In genomic region chr15:83392722-83393121, GRCm38 (mm10) we compare ENCODE assay signal across 18 mouse cellular contexts. TPM values are rescaled to one million over a fixed set of nuclear protein-coding genes. Genes with fewer than 3 reads are reported as not detected.
DNase-seq lines count a peak whose midpoint lies in the region; ATAC-seq and TF ChIP-seq lines count a peak whose summit lies in the region.
"Had no signal": no experiment of that assay in that cellular context is flagged by ENCODE, and none has a peak within 500 bp of the region (broad histone marks: within the 10 kb centered on the region; RNA-seq: fewer than 3 reads in every experiment).

No protein-coding gene starts in this region.

- no peak overlapping the region for H3K4me3 ChIP-seq in forebrain, postnatal 0 days (ENCODE audit: low read depth, low read length)
- no peak overlapping the region for H3K4me3 ChIP-seq in forebrain, embryonic 10.5 days
- H3K4me3 ChIP-seq in layer of hippocampus, adult 2 months, result no peak overlapping the region
- H3K4me3 ChIP-seq: forebrain, embryonic 12.5 days; kidney, embryonic 15.5 days; limb, embryonic 12.5 days; neural tube, embryonic 12.5 days had no signal

- no peak overlapping the region for H3K4me2 ChIP-seq in forebrain, postnatal 0 days (ENCODE audit: low read depth)
- H3K4me2 ChIP-seq: forebrain, embryonic 12.5 days; heart, embryonic 11.5 days; kidney, embryonic 15.5 days; limb, embryonic 12.5 days; neural tube, embryonic 12.5 days had no signal

- no peaks in the 10 kb centered on the region for H3K36me3 ChIP-seq in forebrain, postnatal 0 days (ENCODE audit: insufficient read depth)
- H3K36me3 ChIP-seq in forebrain, embryonic 10.5 days (replicated peaks), result peaks cover 33% of the 10 kb centered on the region

- no peaks in the 10 kb centered on the region for H3K9me3 ChIP-seq in forebrain, postnatal 0 days (ENCODE audit: low read length)
- no peaks in the 10 kb centered on the region for H3K9me3 ChIP-seq in forebrain, embryonic 10.5 days
- H3K9me3 ChIP-seq: forebrain, embryonic 12.5 days; kidney, embryonic 15.5 days; limb, embryonic 12.5 days; neural tube, embryonic 12.5 days had no signal

- TF ChIP-seq CTCF in forebrain, postnatal 0 days (IDR thresholded peaks at IDR 0.05; ENCODE audit: low read depth), result peak; percentile 32; the same call in 1 of the 2 replicates
- TF ChIP-seq CTCF in layer of hippocampus, adult 2 months (conservative IDR thresholded peaks at IDR 0.05), result peak; percentile 60

- WGBS in forebrain, postnatal 0 days, result 78% methylated on average over 2 of the region's 2 CpGs
- WGBS in forebrain, embryonic 10.5 days, result 92% methylated on average over 2 of the region's 2 CpGs

- no peak overlapping the region for H3K9ac ChIP-seq in forebrain, postnatal 0 days
- H3K9ac ChIP-seq: forebrain, embryonic 12.5 days; kidney, embryonic 15.5 days; limb, embryonic 12.5 days; neural tube, embryonic 12.5 days had no signal

- no peaks in the 10 kb centered on the region for H3K27me3 ChIP-seq in forebrain, postnatal 0 days (ENCODE audit: insufficient read depth, low read length)
- no peaks in the 10 kb centered on the region for H3K27me3 ChIP-seq in forebrain, embryonic 10.5 days (ENCODE audit: poor library complexity, severe bottlenecking)
- H3K27me3 ChIP-seq: forebrain, embryonic 12.5 days; kidney, embryonic 15.5 days; limb, embryonic 12.5 days; neural tube, embryonic 12.5 days had no signal

- no peak for ATAC-seq in forebrain, postnatal 0 days

- no peak for DNase-seq in forebrain, postnatal 0 days
- no peak for DNase-seq in forebrain, embryonic 10.5 days (ENCODE audit: extremely low spot score, low spot score)
- DNase-seq in layer of hippocampus, adult 2 months (ENCODE audit: low spot score in 2 of 2), result no peak
- DNase-seq in layer of hippocampus, adult 11-12 months (ENCODE audit: low spot score), result no peak
- DNase-seq in retina, embryonic 14.5 days (ENCODE audit: low spot score), result peak; percentile 18
- no peak for DNase-seq in retina, postnatal 1 day
- peak; percentile 28 for DNase-seq in naive thymus-derived CD4-positive, alpha-beta T cell, adult 2 months (ENCODE audit: low read depth)
- no peak for DNase-seq in cerebellum, postnatal 36 days
- DNase-seq: cerebellum, adult 9-11 months; gastrocnemius, postnatal 36 days; heart, postnatal 4 days; lung, postnatal 14 days; right cerebral cortex, postnatal 14 days had no signal

- H3K4me1 ChIP-seq in forebrain, postnatal 0 days (ENCODE audit: insufficient read depth), result no peaks in the 10 kb centered on the region
- H3K4me1 ChIP-seq in forebrain, embryonic 10.5 days, result peaks cover 15% of the 10 kb centered on the region; the same call in 1 of the 2 replicates
- H3K4me1 ChIP-seq: neural tube, embryonic 12.5 days had no signal

- H3K27ac ChIP-seq in forebrain, postnatal 0 days (ENCODE audit: low read depth, low read length), result no peak overlapping the region
- H3K27ac ChIP-seq in forebrain, embryonic 10.5 days, result no peak overlapping the region
- no peak overlapping the region for H3K27ac ChIP-seq in layer of hippocampus, adult 2 months
- H3K27ac ChIP-seq: forebrain, embryonic 12.5 days; kidney, embryonic 15.5 days; limb, embryonic 12.5 days; neural tube, embryonic 12.5 days had no signal

RNA-seq across cellular contexts. Expression of gene Arfgap3, which starts 42.7 kb away (rescaled TPM):
- 41.0 and 41.2 TPM in 2 replicates for total RNA-seq in forebrain, postnatal 0 days (2014; rRNA removed)
- polyA plus RNA-seq in forebrain, postnatal 0 days (2015; fragmentation: Nextera tagmentation; extraction: Ambion mirVana), result 32.0 and 33.7 TPM in 2 replicates
- 24.4 TPM in 2 replicates for polyA plus RNA-seq in forebrain, embryonic 10.5 days (2016; fragmentation: Nextera tagmentation; extraction: Ambion mirVana)
- total RNA-seq in layer of hippocampus, adult 2 months (2021), result 10 to 100 TPM; 17.3 to 17.5 TPM

Comparison
In these comparisons a context has a peak if more than half of its experiments do, and no peak if none do; other contexts are left out.
1. DNase-seq: peak in retina, embryonic 14.5 days (single experiment) and naive thymus-derived CD4-positive, alpha-beta T cell, adult 2 months (single experiment); none in forebrain, postnatal 0 days (single experiment), forebrain, embryonic 10.5 days (single experiment), layer of hippocampus, adult 2 months (0 of 2), layer of hippocampus, adult 11-12 months (single experiment), retina, postnatal 1 day (single experiment) and cerebellum, postnatal 36 days (0 of 2).